Mouse (Mus musculus): ENCODE data around the gene Sbk1. TPM values are rescaled to one million over a fixed set of nuclear protein-coding genes. Genes with fewer than 3 reads are reported as not detected.

The Sbk1 gene
- polyA plus RNA-seq, 1 experiment from 2014 or later: 289 TPM

- DNase-seq (ENCODE audit: low spot score) (no peak), ATAC-seq (no peak)
- WGBS: 3% methylated on average over 3 of the region's 3 CpGs
- peak overlapping the region; percentile 99 for H3K4me2 ChIP-seq (ENCODE audit: low read length)
- H3K36me3 ChIP-seq (ENCODE audit: control insufficient read depth, insufficient read depth, low read length): peaks cover 48% of the 10 kb centered on the region
- no peaks in the 10 kb centered on the region for H3K9me3 ChIP-seq (replicated peaks; ENCODE audit: control insufficient read depth, low read length)
- peak overlapping the region; percentile 99 for H3K27ac ChIP-seq (ENCODE audit: low read depth, low read length)
- H3K4me3 ChIP-seq (ENCODE audit: low read depth, low read length): peak overlapping the region; percentile 100
- H3K4me1 ChIP-seq (ENCODE audit: control insufficient read depth, insufficient read depth, low read length): peaks cover 50% of the 10 kb centered on the region
- H3K27me3 ChIP-seq (replicated peaks; ENCODE audit: control insufficient read depth, insufficient read depth, low read length): no peaks in the 10 kb centered on the region
- H3K9ac ChIP-seq (ENCODE audit: low read length): peak overlapping the region; percentile 100
Measured at GRCm38 (mm10) chr7:126274137-126274536, 1.7 kb downstream of the Sbk1 start.

GRCm38 (mm10) chr7:126274626-126275025 lies 2.2 kb downstream of the Sbk1 start:
- H3K27ac ChIP-seq (ENCODE audit: low read depth, low read length): peak overlapping the region; percentile 99
- peak overlapping the region; percentile 99 for H3K4me2 ChIP-seq (ENCODE audit: low read length)
- H3K27me3 ChIP-seq (replicated peaks; ENCODE audit: control insufficient read depth, insufficient read depth, low read length): no peaks in the 10 kb centered on the region
- no peaks in the 10 kb centered on the region for H3K9me3 ChIP-seq (replicated peaks; ENCODE audit: control insufficient read depth, low read length)
- H3K9ac ChIP-seq (ENCODE audit: low read length): peak overlapping the region; percentile 100
- peaks cover 53% of the 10 kb centered on the region for H3K36me3 ChIP-seq (ENCODE audit: control insufficient read depth, insufficient read depth, low read length)
- WGBS: 3% methylated on average over 4 of the region's 4 CpGs
- H3K4me3 ChIP-seq (ENCODE audit: low read depth, low read length): peak overlapping the region; percentile 100
- H3K4me1 ChIP-seq (ENCODE audit: control insufficient read depth, insufficient read depth, low read length): peaks cover 53% of the 10 kb centered on the region
- ATAC-seq (no peak), DNase-seq (ENCODE audit: low spot score) (peak; percentile 76)

- Histone ChIP-seq H3K4me1 (ENCODE audit: control insufficient read depth, insufficient read depth, low read length) (peaks cover 56% of the 10 kb centered on the region), H3K27ac (ENCODE audit: low read depth, low read length) (no peak overlapping the region), H3K4me3 (ENCODE audit: low read depth, low read length) (peak overlapping the region; percentile 100), H3K9me3 (replicated peaks; ENCODE audit: control insufficient read depth, low read length) (no peaks in the 10 kb centered on the region), H3K9ac (ENCODE audit: low read length) (peak overlapping the region; percentile 100), H3K27me3 (replicated peaks; ENCODE audit: control insufficient read depth, insufficient read depth, low read length) (no peaks in the 10 kb centered on the region), H3K4me2 (ENCODE audit: low read length) (peak overlapping the region; percentile 99), H3K36me3 (ENCODE audit: control insufficient read depth, insufficient read depth, low read length) (peaks cover 64% of the 10 kb centered on the region)
- ATAC-seq (no peak), DNase-seq (ENCODE audit: low spot score) (no peak)
- 83% methylated on average over 5 of the region's 5 CpGs for WGBS
Measured at GRCm38 (mm10) chr7:126275711-126276110, 3.3 kb downstream of the Sbk1 start.

GRCm38 (mm10) chr7:126276297-126276696 lies 3.9 kb downstream of the Sbk1 start:
- peaks cover 50% of the 10 kb centered on the region for H3K4me1 ChIP-seq (ENCODE audit: control insufficient read depth, insufficient read depth, low read length)
- ATAC-seq (no peak), DNase-seq (ENCODE audit: low spot score) (no peak)
- 48% methylated on average over 6 of the region's 6 CpGs for WGBS
- H3K9ac ChIP-seq (ENCODE audit: low read length): peak overlapping the region; percentile 100
- H3K4me3 ChIP-seq (ENCODE audit: low read depth, low read length): peak overlapping the region; percentile 100
- H3K36me3 ChIP-seq (ENCODE audit: control insufficient read depth, insufficient read depth, low read length): peaks cover 68% of the 10 kb centered on the region
- no peaks in the 10 kb centered on the region for H3K27me3 ChIP-seq (replicated peaks; ENCODE audit: control insufficient read depth, insufficient read depth, low read length)
- peak overlapping the region; percentile 99 for H3K4me2 ChIP-seq (ENCODE audit: low read length)
- H3K9me3 ChIP-seq (replicated peaks; ENCODE audit: control insufficient read depth, low read length): no peaks in the 10 kb centered on the region
- H3K27ac ChIP-seq (ENCODE audit: low read depth, low read length): no peak overlapping the region

- Histone ChIP-seq H3K27me3 (replicated peaks; ENCODE audit: control insufficient read depth, insufficient read depth, low read length) (no peaks in the 10 kb centered on the region), H3K4me3 (ENCODE audit: low read depth, low read length) (peak overlapping the region; percentile 100), H3K4me2 (ENCODE audit: low read length) (peak overlapping the region; percentile 99), H3K9me3 (replicated peaks; ENCODE audit: control insufficient read depth, low read length) (no peaks in the 10 kb centered on the region), H3K36me3 (ENCODE audit: control insufficient read depth, insufficient read depth, low read length) (peaks cover 81% of the 10 kb centered on the region), H3K9ac (ENCODE audit: low read length) (peak overlapping the region; percentile 100), H3K4me1 (ENCODE audit: control insufficient read depth, insufficient read depth, low read length) (peaks cover 50% of the 10 kb centered on the region), H3K27ac (ENCODE audit: low read depth, low read length) (no peak overlapping the region)
- WGBS: 70% methylated on average over 22 of the region's 22 CpGs
- ATAC-seq: no peak
- no peak for DNase-seq (ENCODE audit: low spot score)
Measured at GRCm38 (mm10) chr7:126277536-126278295, 5.3 kb downstream of the Sbk1 start.

- H3K4me2 ChIP-seq (ENCODE audit: low read length): peak overlapping the region; percentile 99
- H3K27ac ChIP-seq (ENCODE audit: low read depth, low read length): no peak overlapping the region
- H3K4me1 ChIP-seq (ENCODE audit: control insufficient read depth, insufficient read depth, low read length): peaks cover 50% of the 10 kb centered on the region
- peaks cover 89% of the 10 kb centered on the region for H3K36me3 ChIP-seq (ENCODE audit: control insufficient read depth, insufficient read depth, low read length)
- 87% methylated on average over 5 of the region's 5 CpGs for WGBS
- no peaks in the 10 kb centered on the region for H3K9me3 ChIP-seq (replicated peaks; ENCODE audit: control insufficient read depth, low read length)
- no peak for DNase-seq (ENCODE audit: low spot score)
- peak overlapping the region; percentile 100 for H3K9ac ChIP-seq (ENCODE audit: low read length)
- no peaks in the 10 kb centered on the region for H3K27me3 ChIP-seq (replicated peaks; ENCODE audit: control insufficient read depth, insufficient read depth, low read length)
- no peak for ATAC-seq
- no peak overlapping the region for H3K4me3 ChIP-seq (ENCODE audit: low read depth, low read length)
Measured at GRCm38 (mm10) chr7:126278799-126279198, 6.4 kb downstream of the Sbk1 start.

- WGBS: 73% methylated on average over 8 of the region's 8 CpGs
- no peaks in the 10 kb centered on the region for H3K9me3 ChIP-seq (replicated peaks; ENCODE audit: control insufficient read depth, low read length)
- H3K9ac ChIP-seq (ENCODE audit: low read length): 0 out of 2 replicates have a peak overlapping the region, but pooled peaks have one; percentile 5
- no peaks in the 10 kb centered on the region for H3K27me3 ChIP-seq (replicated peaks; ENCODE audit: control insufficient read depth, insufficient read depth, low read length)
- H3K4me1 ChIP-seq (ENCODE audit: control insufficient read depth, insufficient read depth, low read length): peaks cover 57% of the 10 kb centered on the region
- no peak overlapping the region for H3K4me2 ChIP-seq (ENCODE audit: low read length)
- peaks cover 94% of the 10 kb centered on the region for H3K36me3 ChIP-seq (ENCODE audit: control insufficient read depth, insufficient read depth, low read length)
- DNase-seq (ENCODE audit: low spot score) (no peak), ATAC-seq (no peak)
- H3K4me3 ChIP-seq (ENCODE audit: low read depth, low read length): no peak overlapping the region
- no peak overlapping the region; the same call in 1 of the 2 replicates for H3K27ac ChIP-seq (ENCODE audit: low read depth, low read length)
Measured at GRCm38 (mm10) chr7:126279774-126280482, 7.5 kb downstream of the Sbk1 start.

- no peak for ATAC-seq
- peaks cover 94% of the 10 kb centered on the region for H3K36me3 ChIP-seq (ENCODE audit: control insufficient read depth, insufficient read depth, low read length)
- no peak overlapping the region for H3K4me3 ChIP-seq (ENCODE audit: low read depth, low read length)
Measured at GRCm38 (mm10) chr7:126280696-126281095, 8.3 kb downstream of the Sbk1 start.

More at GRCm38 (mm10) chr7:126280696-126281095, 8.3 kb downstream of the Sbk1 start:
- H3K27me3 ChIP-seq (replicated peaks; ENCODE audit: control insufficient read depth, insufficient read depth, low read length): no peaks in the 10 kb centered on the region
- H3K9ac ChIP-seq (ENCODE audit: low read length): no peak overlapping the region
- 68% methylated on average over 6 of the region's 6 CpGs for WGBS
- no peak overlapping the region for H3K4me2 ChIP-seq (ENCODE audit: low read length)
- H3K9me3 ChIP-seq (replicated peaks; ENCODE audit: control insufficient read depth, low read length): no peaks in the 10 kb centered on the region
- peaks cover 58% of the 10 kb centered on the region for H3K4me1 ChIP-seq (ENCODE audit: control insufficient read depth, insufficient read depth, low read length)
- no peak overlapping the region for H3K27ac ChIP-seq (ENCODE audit: low read depth, low read length)
- no peak for DNase-seq (ENCODE audit: low spot score)
